Mouse (Mus musculus): ENCODE results near the gene Hmga1. TPM values are rescaled to one million over a fixed set of nuclear protein-coding genes. Genes with fewer than 3 reads are reported as not detected.
A peak's percentile ranks its signal among the peaks of the same experiment; 100 is the strongest.

The Hmga1 gene
- polyA plus RNA-seq, 1 experiment from 2014 or later: 131 TPM

DNA sequence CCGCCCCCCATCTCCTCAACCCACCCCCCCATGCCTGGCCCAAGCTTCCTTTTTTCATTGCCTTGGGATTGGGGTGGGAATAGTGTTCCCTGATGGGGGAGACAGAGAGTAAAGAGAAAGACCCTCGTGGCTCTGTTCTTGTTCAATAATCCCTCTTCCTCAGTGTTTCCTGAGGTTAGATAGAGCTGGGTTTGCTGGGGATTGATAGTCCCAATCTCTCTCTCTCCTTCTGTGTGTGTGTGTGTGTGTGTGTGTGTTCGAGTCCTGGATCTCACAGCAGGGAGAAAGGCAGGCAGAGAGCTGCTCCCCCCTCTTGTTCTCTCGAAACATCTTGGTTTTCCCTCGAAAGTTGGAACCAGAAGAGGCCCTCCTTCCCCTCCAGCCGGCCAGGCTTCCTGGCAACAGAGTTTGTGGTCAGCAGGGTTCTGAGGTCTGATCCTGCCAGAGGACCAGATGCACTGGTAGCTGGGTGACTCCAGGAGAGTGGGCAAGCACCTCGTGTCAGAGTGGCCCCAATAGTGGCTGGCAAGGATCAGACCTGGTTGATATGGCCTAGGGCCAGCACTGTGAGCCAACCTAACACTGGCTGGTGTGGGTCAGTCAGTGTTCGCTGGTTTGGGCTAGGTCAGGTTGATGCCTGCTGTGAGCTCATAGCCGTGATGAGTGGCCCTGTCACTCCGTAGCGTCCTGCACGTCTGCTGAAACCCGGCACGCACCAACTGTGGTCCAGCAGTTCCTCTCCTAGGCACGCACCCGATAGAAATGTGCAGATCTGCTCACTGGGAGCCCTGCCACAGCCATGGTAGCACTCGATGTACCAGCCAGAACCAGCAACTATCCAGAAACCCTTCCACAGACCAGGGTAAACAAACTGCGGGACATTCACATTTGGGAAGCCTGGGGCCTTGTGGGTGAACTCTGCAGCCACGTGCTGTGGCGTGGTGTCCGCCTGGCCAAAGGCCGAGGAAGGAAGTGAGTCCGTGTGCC, 3.8 kb upstream of the Hmga1 start:
- Histone ChIP-seq H3K9ac (no peak overlapping the region), H3K4me1 (replicated peaks) (peaks cover 64% of the 10 kb centered on the region), H3K4me3 (replicated peaks) (no peak overlapping the region), H3K4me2 (no peak overlapping the region; the same call in 1 of the 2 replicates), H3K9me3 (replicated peaks) (no peaks in the 10 kb centered on the region), H3K27me3 (peaks cover 6% of the 10 kb centered on the region; the same call in 1 of the 2 replicates), H3K36me3 (replicated peaks) (no peaks in the 10 kb centered on the region), H3K27ac (replicated peaks) (peak overlapping the region; percentile 53; the same call in 1 of the 2 replicates)
- no peak for ATAC-seq (ENCODE audit: insufficient read depth)
- 26% methylated on average over 23 of the region's 23 CpGs for WGBS (ENCODE audit: insufficient replicate concordance)

DNA sequence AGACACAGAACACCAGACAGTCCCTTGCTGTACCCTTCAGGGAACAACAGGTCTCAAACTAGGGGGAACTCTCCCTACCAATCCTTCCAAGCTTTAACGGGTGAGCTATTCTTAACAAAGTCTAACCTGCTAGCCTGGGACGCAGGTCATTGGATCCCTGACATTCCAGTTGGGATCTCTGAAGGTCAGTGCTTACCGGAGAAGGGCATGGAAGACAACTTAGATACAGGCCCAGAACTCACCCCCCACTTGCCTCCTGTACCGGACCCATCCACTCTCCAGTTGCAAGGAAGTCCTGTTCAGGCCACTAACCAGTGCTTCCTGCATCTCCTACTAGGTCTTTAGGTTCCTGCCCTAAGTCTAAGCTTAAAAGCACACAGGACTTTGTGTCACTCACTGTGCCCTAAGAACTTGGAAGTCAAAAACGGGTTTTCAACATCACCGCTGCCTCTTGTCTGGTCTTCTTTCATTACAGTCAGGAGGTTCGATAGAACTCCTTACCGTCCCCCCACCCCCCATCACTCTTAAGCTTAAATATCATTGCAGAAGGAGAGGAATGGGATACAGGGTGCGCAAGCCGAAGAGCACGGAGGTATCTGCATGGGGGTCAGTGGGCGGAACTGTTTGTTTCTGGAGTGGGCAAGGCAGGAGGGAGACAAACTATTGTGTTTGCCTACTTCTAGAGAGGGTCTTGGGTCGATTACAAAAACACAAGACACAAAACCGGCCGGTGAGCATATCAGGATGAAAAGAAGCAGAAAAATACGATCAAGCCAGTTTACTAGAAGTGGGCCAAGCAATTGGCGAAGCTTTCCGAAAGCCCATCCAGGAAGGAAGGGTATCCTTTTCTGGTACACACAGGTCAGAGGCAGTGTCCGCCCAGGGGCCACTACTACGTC, 2.0 kb upstream of the Hmga1 start:
- peak overlapping the region; percentile 97 for H3K4me2 ChIP-seq
- H3K9ac ChIP-seq: peak overlapping the region; percentile 86
- WGBS (ENCODE audit: insufficient replicate concordance): 31% methylated on average over 20 of the region's 20 CpGs
- peaks cover 6% of the 10 kb centered on the region; the same call in 1 of the 2 replicates for H3K27me3 ChIP-seq
- peaks cover 82% of the 10 kb centered on the region for H3K4me1 ChIP-seq (replicated peaks)
- H3K4me3 ChIP-seq (replicated peaks): peak overlapping the region; percentile 81
- H3K36me3 ChIP-seq (replicated peaks): no peaks in the 10 kb centered on the region
- H3K9me3 ChIP-seq (replicated peaks): no peaks in the 10 kb centered on the region
- peak overlapping the region; percentile 92 for H3K27ac ChIP-seq (replicated peaks)
- no peak for ATAC-seq (ENCODE audit: insufficient read depth)

DNA sequence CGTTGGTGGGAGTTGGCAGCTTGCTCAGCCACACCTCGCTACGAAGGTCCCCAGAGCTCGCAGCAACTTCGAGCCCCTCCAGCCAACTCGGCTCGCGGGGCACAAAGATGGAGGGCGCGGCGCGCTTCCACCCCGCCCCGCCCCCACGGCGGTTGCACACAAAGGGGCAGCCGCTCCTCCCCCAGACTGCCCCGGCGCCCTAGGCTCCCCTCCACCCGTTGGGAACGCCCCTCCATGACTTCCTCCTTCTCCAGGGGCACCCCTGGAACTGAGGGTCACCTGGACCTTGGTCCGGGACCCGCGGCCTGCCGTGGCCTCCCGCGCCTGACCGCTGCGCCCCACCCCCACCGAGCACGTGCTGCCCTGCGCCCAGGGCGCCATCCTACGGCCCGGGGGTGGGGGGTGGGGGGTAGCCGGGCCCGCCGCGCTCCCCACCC, 1.2 kb upstream of the Hmga1 start:
- Histone ChIP-seq H3K36me3 (replicated peaks) (peaks cover 5% of the 10 kb centered on the region), H3K9me3 (replicated peaks) (no peaks in the 10 kb centered on the region), H3K27me3 (peaks cover 6% of the 10 kb centered on the region; the same call in 1 of the 2 replicates), H3K27ac (replicated peaks) (peak overlapping the region; percentile 92), H3K9ac (peak overlapping the region; percentile 86), H3K4me1 (replicated peaks) (peaks cover 89% of the 10 kb centered on the region), H3K4me2 (peak overlapping the region; percentile 97), H3K4me3 (replicated peaks) (peak overlapping the region; percentile 81)
- WGBS (ENCODE audit: insufficient replicate concordance): 0% methylated on average over 38 of the region's 39 CpGs
- ATAC-seq (ENCODE audit: insufficient read depth): peak; percentile 22

DNA sequence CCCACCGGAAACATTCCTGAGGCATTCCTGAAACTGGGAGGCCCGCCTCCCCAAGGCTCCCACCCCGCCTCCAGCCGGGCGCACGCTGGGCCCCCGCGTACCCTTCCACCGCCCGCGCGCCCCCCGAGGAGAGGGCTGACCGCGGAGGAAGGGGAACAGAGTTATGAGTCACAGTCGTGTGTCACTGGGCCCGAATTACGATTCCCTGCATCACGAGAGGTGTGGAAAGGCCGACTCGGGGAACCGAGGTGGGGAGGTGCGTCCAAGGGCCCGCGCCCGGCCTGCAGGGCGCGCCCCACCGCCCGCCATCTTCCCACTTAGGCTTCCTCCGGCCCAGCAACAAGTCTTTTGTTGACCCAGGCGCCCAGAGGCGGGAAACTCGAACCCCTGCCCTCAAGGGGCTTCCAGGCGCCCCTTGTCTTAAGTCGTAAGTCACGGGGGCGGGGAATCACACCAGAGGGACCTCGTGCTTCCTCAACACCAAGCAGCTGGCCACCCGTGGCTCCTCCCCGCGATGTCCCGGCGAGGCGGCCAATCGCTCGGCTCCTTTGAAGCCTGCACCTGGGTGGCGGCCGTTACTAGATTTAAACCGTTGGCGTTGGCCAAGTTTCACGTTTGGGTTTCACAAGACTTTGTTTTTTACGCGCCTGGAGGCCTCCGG, 655 bp upstream of the Hmga1 start:
- peaks cover 6% of the 10 kb centered on the region; the same call in 1 of the 2 replicates for H3K27me3 ChIP-seq
- no peaks in the 10 kb centered on the region for H3K9me3 ChIP-seq (replicated peaks)
- H3K36me3 ChIP-seq (replicated peaks): peaks cover 10% of the 10 kb centered on the region
- H3K27ac ChIP-seq (replicated peaks): peak overlapping the region; percentile 92
- H3K4me3 ChIP-seq (replicated peaks): peak overlapping the region; percentile 81
- H3K4me1 ChIP-seq (replicated peaks): peaks cover 95% of the 10 kb centered on the region
- WGBS (ENCODE audit: insufficient replicate concordance): under 1% methylated on average over 55 of the region's 55 CpGs
- ATAC-seq (ENCODE audit: insufficient read depth): peak; percentile 64
- H3K4me2 ChIP-seq: peak overlapping the region; percentile 97
- H3K9ac ChIP-seq: peak overlapping the region; percentile 86

DNA sequence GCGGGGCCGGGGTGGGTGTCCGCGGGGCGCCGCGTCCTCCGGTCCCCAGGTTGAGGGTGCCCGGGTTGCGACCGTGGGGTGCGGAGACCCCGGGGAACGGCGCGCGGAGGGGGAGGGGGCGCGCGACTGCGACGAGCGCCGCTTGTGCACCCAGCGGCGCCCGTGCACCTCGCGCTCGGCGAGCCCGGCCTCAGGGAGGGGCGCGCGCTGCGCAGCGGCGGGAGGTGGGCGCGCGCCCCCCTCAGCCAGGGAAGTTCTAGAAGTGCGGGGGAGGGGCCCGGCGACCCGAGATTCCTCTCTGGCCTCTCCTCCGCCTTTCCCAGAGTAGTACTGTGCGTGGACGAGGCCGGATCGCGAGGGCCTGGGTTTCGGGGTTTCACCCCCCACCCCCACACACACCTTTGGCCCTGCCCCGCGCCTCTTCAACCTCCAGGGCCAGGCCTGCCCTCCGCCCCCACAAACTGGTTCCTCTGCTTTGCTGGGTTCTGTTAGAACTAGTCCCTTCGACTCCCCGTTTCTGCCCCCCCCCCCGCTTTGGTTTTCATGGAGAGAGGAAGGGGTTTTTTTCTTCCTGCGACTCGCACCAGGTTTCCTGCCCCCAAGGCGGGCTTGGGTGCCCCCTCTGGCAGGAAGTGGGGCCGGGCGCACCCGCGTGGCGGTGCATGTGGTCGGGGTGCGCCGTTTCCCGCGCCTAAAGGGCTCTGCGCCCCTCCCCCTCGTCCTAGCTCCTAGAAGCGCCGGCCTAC, 1.1 kb downstream of the Hmga1 start:
- Histone ChIP-seq H3K27me3 (peaks cover 6% of the 10 kb centered on the region; the same call in 1 of the 2 replicates), H3K9ac (peak overlapping the region; percentile 86), H3K4me1 (replicated peaks) (peaks cover 95% of the 10 kb centered on the region), H3K27ac (replicated peaks) (peak overlapping the region; percentile 92), H3K4me2 (peak overlapping the region; percentile 97), H3K9me3 (replicated peaks) (no peaks in the 10 kb centered on the region), H3K4me3 (replicated peaks) (peak overlapping the region; percentile 81), H3K36me3 (replicated peaks) (peaks cover 25% of the 10 kb centered on the region)
- 0 out of 2 replicates have a peak, but pooled peaks have one; percentile 7 for ATAC-seq (ENCODE audit: insufficient read depth)
- under 1% methylated on average over 63 of the region's 75 CpGs for WGBS (ENCODE audit: insufficient replicate concordance)

DNA sequence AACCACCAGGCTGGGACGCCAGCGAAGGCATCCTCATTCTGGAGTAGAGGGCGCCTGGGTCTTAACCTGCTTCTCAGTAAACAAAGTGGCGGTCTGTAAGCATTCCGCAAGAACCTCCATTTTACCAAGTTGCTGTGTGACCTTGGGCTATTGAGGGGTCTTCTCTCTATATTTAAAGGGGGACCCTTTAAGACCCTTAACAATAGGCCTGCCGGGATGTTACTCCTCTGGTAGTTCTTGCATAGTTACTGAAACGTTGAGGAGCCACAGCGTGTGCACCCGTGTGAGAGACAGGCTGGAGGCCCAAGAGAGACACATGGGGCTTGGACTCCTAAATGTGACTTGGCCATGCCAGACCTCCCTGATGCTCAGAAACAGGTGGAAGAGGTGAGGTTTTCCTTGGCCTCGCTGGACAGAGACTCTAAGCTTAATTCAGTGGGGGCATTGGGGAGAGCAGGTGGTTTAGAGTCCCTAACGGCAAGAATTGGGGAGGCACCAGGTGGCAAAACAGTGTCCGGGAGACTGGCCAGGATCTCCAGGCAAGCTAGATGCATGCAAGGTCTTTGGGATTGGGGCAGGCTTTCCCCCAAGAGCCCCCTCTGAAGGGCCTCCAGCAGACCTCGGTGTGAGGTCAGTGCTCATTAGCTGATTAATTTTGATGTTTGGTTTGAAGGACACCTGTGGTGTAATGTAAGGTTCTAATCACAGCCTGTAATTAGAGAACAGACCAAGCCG, 1.8 kb downstream of the Hmga1 start:
- Histone ChIP-seq H3K27ac (replicated peaks) (peak overlapping the region; percentile 92), H3K9ac (peak overlapping the region; percentile 86), H3K4me2 (peak overlapping the region; percentile 97), H3K4me1 (replicated peaks) (peaks cover 88% of the 10 kb centered on the region), H3K4me3 (replicated peaks) (peak overlapping the region; percentile 81), H3K27me3 (peaks cover 6% of the 10 kb centered on the region; the same call in 1 of the 2 replicates), H3K9me3 (replicated peaks) (no peaks in the 10 kb centered on the region), H3K36me3 (replicated peaks) (peaks cover 25% of the 10 kb centered on the region)
- no peak for ATAC-seq (ENCODE audit: insufficient read depth)
- under 1% methylated on average over 14 of the region's 14 CpGs for WGBS (ENCODE audit: insufficient replicate concordance)

DNA sequence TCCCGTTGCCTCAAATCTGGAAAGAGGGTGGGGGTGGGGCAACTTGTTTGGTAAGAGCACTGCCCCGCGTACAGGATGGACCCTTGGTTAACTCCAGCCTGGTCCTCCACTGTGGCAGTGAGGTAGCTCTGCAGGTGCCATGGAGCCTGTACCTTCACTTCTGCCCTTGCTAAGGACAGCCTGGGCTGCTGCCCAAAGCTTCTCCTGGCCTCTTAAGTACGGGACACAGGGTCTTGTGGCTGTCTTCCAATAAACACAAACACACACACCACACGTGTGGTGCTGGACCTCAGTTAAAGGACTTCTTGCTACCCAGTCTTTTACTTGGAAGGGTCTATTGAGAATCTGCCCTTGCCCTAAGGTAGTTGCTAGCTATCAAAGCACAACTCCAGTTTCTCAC, 2.5 kb downstream of the Hmga1 start:
- Histone ChIP-seq H3K4me3 (replicated peaks) (peak overlapping the region; percentile 81), H3K36me3 (replicated peaks) (peaks cover 28% of the 10 kb centered on the region), H3K4me2 (peak overlapping the region; percentile 97), H3K9me3 (replicated peaks) (no peaks in the 10 kb centered on the region), H3K9ac (peak overlapping the region; percentile 86; the same call in 1 of the 2 replicates), H3K27ac (replicated peaks) (no peak overlapping the region), H3K4me1 (replicated peaks) (peaks cover 87% of the 10 kb centered on the region), H3K27me3 (peaks cover 6% of the 10 kb centered on the region; the same call in 1 of the 2 replicates)
- WGBS (ENCODE audit: insufficient replicate concordance): 5% methylated on average over 5 of the region's 5 CpGs
- no peak for ATAC-seq (ENCODE audit: insufficient read depth)

DNA sequence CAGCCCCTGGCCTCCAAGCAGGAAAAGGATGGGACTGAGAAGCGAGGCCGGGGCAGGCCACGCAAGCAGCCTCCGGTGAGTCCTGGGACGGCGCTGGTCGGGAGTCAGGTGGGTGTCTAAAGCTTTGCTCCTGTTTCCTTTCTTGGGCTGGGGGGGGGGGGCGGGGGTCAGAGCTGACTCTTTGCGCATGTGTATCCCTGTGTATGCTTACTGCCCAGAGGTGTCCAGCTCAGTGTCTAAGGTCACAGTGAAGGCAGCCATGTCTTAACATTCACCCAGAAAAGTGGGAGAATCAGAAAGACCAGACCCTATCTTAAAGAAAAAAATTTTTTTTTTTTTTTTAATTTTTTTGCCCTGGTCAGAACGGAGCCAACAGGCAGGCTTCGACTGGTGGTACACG, 3.3 kb downstream of the Hmga1 start:
- ATAC-seq (ENCODE audit: insufficient read depth): no peak
- peaks cover 28% of the 10 kb centered on the region for H3K36me3 ChIP-seq (replicated peaks)
- peak overlapping the region; percentile 97 for H3K4me2 ChIP-seq
- H3K9ac ChIP-seq: no peak overlapping the region
- 41% methylated on average over 12 of the region's 12 CpGs for WGBS (ENCODE audit: insufficient replicate concordance)
- H3K27ac ChIP-seq (replicated peaks): no peak overlapping the region
- H3K27me3 ChIP-seq: peaks cover 4% of the 10 kb centered on the region; the same call in 1 of the 2 replicates
- no peaks in the 10 kb centered on the region for H3K9me3 ChIP-seq (replicated peaks)
- peaks cover 87% of the 10 kb centered on the region for H3K4me1 ChIP-seq (replicated peaks)
- H3K4me3 ChIP-seq (replicated peaks): 0 out of 2 replicates have a peak overlapping the region, but pooled peaks have one; percentile 81

DNA sequence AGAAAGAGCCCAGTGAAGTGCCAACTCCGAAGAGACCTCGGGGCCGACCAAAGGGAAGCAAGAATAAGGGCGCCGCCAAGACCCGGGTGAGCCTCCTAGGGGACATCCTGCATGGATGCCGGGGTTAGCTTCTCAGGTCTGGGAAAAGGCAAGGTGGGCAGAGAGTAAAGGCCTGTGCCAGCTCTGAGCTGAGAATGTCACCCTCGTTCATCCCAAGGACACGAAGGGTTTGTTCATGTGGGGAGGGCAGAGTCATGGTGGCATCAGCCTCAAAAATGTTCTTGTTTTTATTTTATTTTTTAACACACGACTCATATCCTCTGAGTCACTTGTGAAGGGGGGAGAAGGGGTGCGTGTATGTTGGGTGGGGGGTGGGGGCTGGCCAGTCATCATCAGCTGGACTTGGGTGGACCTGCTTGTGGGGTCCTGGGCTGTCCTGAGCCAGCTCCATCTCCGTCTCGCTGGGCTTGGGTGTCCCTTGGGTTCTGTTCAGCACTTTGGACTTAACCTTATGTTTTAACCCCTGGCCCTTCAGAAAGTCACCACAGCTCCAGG, 4.7 kb downstream of the Hmga1 start:
- no peaks in the 10 kb centered on the region for H3K9me3 ChIP-seq (replicated peaks)
- H3K27ac ChIP-seq (replicated peaks): no peak overlapping the region
- ATAC-seq (ENCODE audit: insufficient read depth): no peak
- 75% methylated on average over 13 of the region's 13 CpGs for WGBS (ENCODE audit: insufficient replicate concordance)
- H3K9ac ChIP-seq: no peak overlapping the region
- no peaks in the 10 kb centered on the region for H3K27me3 ChIP-seq
- H3K4me2 ChIP-seq: no peak overlapping the region; the same call in 1 of the 2 replicates
- H3K4me1 ChIP-seq (replicated peaks): peaks cover 85% of the 10 kb centered on the region
- H3K36me3 ChIP-seq (replicated peaks): peaks cover 28% of the 10 kb centered on the region
- no peak overlapping the region for H3K4me3 ChIP-seq (replicated peaks)
